Mouse (Mus musculus): Measurements from ENCODE around the gene Btd.

Gene Btd

GRCm38 (mm10) chr14:31645920-31646319, 5.1 kb downstream of the Btd start:
- no peak for DNase-seq (ENCODE audit: low read depth)

DNA sequence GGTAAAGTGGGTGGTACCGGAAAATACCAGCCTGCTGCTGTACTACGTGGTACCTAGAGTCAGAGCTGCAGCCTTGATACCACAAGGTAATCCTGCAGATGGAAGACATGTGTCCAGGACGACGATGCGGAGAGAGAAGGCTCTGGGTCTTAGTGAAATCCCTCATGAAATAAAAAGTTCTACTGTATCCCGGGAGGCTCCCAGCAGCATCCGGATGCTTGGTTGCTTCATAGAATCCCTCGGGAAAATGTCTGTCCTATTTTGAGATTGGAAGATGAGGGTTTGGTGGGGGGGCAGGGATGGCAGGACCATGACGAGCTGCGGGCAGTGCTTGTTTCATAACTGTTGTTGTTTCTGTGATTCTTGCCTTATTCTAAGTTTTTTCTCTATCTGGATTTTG, 7.2 kb downstream of the Btd start:
- no peak for DNase-seq (ENCODE audit: low read depth)

DNA sequence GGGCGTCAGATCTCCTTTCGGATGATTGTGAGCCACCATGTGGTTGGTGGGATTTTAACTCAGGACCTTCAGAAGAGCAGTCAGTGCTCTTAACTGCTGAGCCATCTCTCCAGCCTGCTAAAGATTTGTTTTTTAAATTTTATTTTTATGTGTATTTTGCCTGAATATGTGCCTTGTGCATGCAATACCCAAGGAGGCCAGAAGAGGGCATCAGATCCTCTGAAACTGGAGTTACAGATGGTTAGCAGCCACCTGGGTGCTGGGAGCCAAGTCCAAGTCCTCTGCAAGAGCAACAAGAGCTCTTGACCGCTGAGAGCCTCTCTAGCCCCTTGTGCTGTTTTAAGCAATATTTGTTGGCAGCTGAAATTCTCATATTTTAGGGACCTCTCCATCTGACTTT, 9.5 kb downstream of the Btd start:
- DNase-seq (ENCODE audit: low read depth) = no peak

DNA sequence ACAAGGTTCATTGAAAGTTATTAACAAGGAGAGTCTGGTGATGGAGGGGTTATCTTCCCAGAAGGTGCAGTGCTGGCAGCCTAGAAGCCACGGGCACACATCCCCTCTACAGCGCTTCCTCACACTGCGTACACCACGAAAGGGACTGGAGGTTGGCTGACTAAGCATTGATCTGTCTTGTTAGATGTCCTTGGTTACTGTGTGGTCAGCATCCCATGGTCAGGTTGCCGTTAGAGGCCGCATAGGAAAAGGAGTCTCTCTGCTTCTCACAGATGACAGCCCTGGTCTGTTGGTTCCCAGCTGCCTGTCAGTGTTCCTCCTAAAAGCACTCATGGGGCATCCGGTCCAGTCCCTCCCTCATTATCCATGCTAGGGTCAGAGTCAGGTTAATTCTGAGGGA, 10.4 kb downstream of the Btd start:
- no peak for DNase-seq (ENCODE audit: low read depth)

DNA sequence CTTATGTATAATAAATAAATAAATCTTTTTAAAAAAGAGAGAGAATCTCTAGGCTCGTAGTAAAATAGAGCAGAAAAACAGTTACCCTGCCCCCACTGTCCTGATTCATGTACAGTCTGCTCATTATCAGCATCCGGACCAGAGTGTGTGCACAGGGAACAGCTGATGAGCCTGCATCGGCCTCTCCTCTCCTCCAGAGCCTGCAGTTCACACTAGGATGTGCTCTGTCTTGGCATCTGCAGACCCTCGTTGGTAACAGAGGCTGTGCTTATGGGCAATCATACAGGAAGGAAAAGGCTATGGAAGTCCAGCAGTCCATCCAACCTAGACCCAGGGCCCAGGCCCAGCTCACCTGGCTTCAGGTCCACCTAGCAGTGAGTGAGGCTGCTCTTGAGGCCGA, 11.3 kb downstream of the Btd start:
- DNase-seq (ENCODE audit: low read depth) = no peak

DNA sequence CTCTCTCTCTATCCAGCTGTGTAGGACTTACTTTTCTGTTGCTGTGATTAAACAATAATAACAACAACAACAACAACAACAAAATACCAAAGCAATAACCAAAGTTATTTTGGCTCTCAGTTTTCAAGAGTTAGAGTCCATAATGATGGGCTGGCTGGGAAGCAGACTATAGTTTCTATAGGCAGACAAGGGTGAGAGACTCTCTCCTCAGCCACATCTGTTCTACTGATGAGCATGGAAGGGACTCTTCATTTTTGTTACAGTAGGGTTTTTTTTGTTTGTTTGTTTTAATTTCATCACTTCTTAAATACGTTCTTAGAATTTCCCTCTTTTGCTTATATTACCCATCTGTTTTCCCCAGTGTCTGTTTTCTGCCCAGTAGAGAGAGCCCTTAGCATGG, 11.8 kb downstream of the Btd start:
- no peak for DNase-seq (ENCODE audit: low read depth)

GRCm38 (mm10) chr14:31653101-31653875, 12.5 kb downstream of the Btd start:
- DNase-seq (ENCODE audit: low read depth) = no peak

GRCm38 (mm10) chr14:31654816-31655215, 14.0 kb downstream of the Btd start:
- no peak for DNase-seq (ENCODE audit: low read depth)

GRCm38 (mm10) chr14:31655406-31655805, 14.6 kb downstream of the Btd start:
- DNase-seq (ENCODE audit: low read depth) = no peak

- no peak for DNase-seq (ENCODE audit: low read depth)
These were observed 15.6 kb downstream of the Btd start for GRCm38 (mm10) chr14:31656386-31656785.

DNA sequence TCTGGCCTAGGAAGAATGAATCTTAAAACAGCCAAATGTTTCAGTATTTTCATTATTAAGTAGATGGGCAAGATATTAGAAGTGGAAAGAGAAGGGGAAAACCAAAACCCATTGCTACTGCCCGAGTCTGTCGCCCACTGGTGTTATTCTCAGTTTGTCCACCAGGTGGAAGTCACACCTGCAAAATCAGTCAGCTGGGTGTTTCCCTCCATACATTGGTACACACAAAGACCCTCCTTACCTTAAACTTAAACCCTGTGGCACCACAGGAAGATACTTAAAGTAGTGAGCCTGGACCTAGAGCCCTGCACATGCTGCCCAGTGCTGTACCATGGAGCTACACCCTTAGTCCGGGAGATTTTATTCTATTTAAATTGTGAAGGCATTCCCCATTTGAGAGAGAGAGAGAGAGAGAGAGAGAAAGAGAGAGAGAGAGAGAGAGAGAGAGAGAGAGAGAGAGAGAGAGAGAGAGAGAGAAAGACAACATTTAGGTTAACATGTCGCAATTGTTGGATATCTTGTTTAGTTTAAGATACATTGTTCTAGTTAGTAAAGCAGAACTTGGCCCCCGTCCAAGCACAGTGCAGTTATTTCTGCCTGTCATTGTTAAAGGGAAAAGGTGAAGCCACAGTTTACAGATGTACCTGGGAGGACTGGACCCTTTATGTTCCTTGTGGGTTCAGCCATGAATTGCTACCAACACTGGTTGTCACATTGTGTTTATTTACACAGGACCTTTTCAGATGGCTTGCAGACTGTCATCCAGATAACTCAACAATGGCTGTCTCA, 16.2 kb downstream of the Btd start:
- DNase-seq (ENCODE audit: low read depth) = no peak

DNA sequence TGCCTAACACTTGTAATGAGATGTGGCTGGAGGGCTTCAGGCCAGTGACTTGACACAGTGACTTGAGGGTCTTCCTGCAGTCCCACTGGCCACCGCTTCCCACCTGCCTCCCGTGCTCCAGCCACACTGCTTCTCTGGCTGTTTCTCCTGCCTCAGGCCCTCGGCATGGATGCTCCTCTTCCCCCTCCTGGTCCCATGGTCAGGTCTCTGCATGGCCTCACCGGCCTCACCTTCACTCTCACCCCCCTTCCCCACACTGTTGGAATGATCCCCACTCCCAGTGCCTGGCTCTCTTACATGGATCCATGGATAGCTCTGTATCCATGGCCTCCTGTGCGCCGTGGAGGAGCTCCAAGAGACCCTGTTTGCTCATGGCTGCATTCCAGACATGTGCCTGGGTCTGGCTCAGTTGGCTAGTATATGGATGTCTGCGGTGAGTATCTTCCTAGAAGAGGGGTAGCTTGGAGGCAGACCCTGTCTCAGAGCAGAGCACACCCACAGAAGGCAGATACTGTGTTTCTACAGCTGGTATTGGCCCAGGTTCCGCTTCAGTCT, 17.4 kb downstream of the Btd start:
- no peak for DNase-seq (ENCODE audit: low read depth)

DNA sequence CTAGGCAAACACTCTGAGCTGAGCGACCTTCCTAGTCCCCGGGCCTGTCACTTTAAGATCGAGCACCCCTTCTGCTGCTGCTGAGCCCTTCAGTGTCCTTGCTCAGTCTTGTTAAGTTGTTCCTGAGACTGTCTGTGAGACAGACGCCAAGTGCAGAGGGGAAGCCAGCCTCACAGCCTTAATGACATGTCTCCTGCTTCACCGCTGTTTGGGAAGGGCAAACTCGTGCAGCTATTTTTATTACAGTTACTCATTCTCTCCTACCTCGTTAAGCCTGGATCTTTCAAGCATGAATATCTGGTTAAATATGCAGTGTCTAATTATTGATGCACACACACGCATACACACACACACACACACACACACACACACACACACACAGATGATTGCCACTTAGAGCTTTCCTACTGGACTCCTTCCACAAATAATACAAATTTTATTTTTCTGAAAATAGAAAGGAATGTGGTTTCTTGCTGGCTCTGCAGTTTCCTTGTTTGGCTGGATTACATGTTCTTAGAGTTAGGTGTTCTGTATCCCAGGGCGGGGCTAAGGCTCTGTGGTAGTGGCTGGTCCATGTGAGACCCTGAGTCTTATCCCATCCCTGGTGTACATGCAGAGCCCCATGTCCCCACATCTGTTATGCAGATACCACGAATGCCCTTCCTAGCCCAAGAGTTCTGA, 18.8 kb downstream of the Btd start:
- DNase-seq (ENCODE audit: low read depth) = no peak

- no peak for DNase-seq (ENCODE audit: low read depth)
These were observed 19.7 kb downstream of the Btd start for GRCm38 (mm10) chr14:31660312-31661093.

DNA sequence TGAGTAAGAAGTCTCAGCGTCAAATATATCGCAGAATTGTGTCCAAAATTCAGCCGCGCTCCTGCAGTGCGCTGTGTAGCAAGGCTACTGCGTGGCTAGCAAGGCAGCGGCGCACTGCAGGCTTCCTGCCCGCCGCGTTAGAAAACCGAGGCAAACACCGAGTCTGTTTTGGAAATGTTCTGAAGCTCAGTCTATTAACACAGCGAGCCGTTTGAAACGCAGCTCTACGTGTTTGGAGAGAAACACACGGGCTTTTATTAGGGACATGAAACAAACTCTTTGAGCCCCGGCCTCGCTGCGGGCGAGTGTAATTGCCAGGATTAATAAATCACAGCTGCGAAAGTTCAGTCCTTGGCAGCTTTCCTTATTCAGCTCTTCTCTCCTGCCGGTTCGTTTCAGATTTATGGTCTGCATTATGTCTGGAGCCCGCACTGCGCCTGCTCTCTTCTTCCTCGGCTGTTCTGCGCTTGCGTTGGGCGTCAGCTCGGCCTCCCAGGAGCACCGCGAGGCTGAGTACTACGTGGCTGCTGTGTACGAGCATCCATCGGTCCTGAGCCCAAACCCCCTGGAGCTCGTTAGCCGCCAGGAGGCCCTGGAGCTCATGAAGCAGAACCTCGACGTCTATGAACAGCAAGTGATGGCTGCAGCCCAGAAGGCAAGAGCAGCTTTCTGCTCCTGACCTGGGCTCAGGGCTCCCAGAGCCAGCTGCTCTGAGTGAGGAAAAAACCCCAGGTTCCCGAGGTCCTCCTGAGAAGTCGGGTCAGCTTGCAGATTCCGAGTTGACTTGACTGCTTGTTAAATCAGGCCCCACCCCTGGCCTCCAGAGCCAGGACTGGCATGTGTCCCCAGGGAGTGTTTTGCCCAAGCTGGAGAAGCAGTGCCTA, 21.1 kb downstream of the Btd start:
- DNase-seq (ENCODE audit: low read depth) = no peak

DNA sequence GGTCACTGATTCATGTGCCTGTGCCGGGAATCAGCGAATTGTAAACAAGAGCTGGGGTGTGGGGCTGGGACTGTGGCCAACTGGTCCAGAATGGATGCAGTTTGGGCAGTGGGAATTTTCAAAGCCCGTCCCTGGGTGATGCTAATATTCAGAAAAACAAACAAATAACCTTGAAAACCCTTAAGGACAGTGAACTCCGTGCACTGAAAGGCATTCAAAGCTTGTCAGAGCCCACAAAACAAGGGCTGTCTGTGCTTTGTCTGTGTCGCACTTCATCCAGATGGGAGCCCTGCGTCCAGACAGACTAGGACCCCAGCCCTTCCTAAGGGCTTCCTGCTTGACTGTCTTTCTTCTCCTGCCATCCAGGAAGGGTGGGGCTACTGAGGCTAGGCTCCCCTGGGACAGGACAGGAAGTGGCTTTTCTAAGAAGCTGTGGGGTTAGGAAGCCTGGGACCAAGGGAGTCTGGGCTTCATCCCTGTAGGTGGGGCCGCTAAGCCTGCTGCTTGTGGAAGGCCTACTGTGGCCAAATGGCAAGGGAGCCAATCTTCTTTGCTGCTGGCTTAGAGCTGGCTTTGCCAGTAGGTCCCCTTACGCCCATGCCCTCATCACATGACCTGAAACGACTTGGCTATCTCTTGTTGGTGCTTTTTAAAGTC, 21.9 kb downstream of the Btd start:
- DNase-seq (ENCODE audit: low read depth) = no peak

GRCm38 (mm10) chr14:31663376-31664099, 22.7 kb downstream of the Btd start:
- DNase-seq (ENCODE audit: low read depth) = no peak

- DNase-seq (ENCODE audit: low read depth) = no peak
These were observed 23.5 kb downstream of the Btd start for GRCm38 (mm10) chr14:31664100-31664902.

Data from c-Kit-positive CD71-positive TER-119-negative erythroid progenitor cells, embryonic 14.5 days (primary cell).